Mouse (Mus musculus) frontal cortex, postnatal 25 days (tissue): ENCODE data around the gene Cacna1c.
A peak's percentile ranks its signal among the peaks of the same experiment; 100 is the strongest.

Experiments
- DNase-seq, 2 experiments: peaks; one replicate each; pipeline ENCODE4 v3.0.0; 2022; ENCODE audit warnings: low spot score in 2 of 2

The Cacna1c gene

DNA sequence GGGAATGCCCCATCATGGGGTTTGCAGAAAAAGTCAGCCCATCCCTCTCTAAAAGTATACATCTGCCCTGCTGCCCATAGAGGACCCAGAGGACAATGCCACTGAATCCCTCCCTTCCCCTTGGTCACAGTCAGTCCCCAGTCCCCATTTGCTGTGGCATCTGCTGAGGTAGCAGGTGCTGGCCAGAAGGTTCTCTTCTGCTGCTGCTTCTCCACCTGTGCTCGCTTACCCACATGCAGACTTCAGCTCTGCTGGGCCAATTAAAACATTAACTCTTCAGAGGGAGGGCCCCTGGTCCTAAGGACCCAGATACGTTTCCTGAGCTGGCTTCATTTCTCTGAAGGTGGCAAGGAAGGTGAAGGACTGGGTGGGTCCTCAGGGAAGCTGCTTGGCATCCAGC, 272.3 kb downstream of the Cacna1c start:
- DNase-seq, result no peak

DNA sequence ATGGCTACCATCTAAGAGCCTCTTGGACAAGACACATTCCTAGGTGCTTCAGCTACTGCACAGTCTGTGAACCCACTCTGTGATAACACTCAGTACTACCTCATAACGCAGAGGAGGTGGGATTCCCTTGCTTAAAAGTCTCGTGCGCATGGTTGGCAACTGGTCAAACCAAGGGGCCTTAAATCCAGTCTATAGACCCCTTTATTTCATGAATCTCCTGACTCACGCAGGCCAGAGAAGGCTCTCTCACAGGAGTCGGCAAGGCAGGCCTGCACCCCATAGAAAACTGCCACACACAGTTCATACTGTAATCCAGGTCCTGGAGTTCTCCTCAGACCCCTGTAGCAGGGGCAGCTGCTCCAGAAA, 273.0 kb downstream of the Cacna1c start:
- DNase-seq, result no peak

GRCm38 (mm10) chr6:118922328-118923211, 273.6 kb downstream of the Cacna1c start:
- DNase-seq, result peak; percentile 61 to 72

DNA sequence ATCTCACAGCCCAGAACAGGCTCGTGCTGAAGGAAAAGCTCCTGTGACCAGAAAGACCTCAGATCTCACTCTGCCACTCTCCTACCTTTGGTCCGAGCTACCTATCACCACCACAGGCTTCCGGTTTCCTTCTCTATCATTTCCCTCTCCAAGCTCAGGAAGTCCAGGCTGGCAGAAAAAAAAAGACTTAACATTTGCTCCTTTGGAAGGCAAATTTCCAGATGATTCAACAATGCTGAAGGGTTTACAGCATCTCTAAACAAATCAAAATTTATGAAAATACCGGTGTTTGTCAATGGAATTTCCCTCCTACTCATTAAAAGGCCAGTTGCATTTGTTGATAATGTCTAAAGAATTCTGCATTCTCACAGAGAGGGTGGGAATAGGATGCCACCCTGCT, 288.0 kb downstream of the Cacna1c start:
- no peak for DNase-seq

DNA sequence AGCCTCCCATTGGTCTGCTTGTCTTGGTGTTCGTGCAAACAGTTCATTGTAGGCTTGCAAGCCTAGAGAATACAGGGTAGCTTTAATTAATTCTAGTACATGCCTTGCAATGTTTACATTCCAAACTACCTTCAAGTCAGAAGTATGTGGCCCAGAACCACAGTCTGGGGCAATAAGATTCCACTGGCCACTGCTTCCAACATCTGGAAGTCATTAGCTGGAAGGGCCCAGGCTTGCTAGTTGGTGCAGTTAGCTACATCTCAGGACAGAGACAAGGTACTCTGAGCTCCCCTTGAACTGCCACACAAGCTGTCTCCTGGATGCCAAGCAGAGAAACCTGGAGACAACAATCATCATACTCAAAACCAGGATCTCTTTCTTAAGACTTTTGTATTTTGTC, 288.5 kb downstream of the Cacna1c start:
- DNase-seq, result no peak

GRCm38 (mm10) chr6:118906878-118907277, 289.3 kb downstream of the Cacna1c start:
- no peak for DNase-seq

- DNase-seq, result no peak
Observed at GRCm38 (mm10) chr6:118899688-118900087, 296.5 kb downstream of the Cacna1c start.

DNA sequence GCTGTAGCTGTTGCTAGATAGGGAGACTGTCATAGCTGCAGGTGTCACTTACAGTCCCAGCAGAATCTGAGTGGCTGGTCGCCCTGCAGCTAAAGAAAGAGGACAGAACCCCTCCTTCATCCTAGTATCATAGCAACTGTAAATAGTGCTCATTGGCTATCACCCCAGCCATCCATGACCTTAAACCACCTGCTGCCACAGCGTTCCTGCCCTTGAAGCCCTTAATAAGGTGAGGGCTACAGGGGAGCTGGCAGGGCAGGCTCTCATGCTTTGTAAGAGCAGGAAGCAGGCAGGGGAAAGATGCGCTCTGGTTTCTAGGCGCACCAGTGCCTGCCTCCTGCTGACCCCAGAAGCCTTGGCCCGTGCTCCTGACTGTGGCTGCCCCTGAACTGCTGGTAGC, 299.1 kb downstream of the Cacna1c start:
- no peak for DNase-seq

DNA sequence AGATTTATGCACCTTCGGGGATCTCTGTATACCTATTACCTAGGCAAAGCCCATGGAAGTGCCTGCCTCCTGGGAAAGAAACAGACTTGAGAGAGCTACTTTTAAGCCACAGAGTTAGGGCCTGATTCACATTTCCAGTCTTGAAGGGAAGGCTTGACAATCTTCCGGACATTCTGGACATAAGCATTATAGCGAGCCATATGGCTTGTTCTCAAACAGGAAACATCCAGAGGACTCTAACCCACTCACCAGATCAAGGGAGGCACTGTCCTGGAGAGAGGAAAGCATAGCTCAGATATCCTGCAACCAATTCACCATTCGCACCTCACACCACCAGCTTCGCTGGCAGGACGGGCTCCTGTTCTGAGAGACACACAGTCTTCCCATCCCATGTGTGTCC, 302.2 kb downstream of the Cacna1c start:
- DNase-seq, result no peak

GRCm38 (mm10) chr6:118889441-118889840, 306.8 kb downstream of the Cacna1c start:
- DNase-seq, result no peak

- no peak for DNase-seq
Observed at GRCm38 (mm10) chr6:118887032-118887431, 309.2 kb downstream of the Cacna1c start.

DNA sequence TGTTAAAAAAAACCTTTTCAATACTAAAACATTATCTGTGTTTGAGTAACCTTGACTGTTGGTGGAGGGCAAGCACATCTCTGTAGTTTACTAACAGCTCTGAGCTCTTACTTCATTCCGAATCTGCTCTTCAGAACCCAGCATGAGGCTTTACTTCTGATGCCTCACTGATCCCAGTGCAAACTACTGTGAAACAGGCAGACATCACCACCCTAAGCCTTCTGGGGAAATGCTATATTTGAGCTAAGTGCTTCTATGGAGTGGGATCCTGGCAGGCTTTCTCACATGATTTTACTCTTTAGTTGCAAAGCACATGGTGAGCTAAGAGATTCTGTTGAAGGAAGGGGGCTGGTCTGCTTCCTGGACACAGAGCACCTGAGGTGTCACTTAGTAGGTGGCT, 311.3 kb downstream of the Cacna1c start:
- DNase-seq, result no peak

GRCm38 (mm10) chr6:118884073-118884551, 312.1 kb downstream of the Cacna1c start:
- DNase-seq, result no peak

DNA sequence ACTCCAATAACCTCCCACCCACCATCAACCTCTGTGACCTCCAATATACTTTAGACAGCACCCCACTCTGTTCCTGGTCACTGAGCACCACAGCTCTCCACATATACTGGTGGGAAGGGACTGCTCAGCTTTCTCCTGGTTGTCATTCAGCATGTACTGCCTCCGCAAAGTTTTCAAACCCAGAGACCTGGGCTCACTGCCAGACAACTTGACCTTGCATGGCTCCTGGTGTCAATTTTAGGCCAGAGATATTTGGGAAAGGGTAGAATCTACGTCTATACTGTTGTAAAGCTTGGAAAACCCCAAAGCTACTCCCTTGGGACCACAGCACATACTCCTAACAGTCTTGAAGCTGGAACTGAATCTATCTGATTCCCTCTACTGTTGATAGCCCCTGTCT, 320.0 kb downstream of the Cacna1c start:
- no peak for DNase-seq

GRCm38 (mm10) chr6:118870241-118870841, 325.9 kb downstream of the Cacna1c start:
- no peak for DNase-seq

DNA sequence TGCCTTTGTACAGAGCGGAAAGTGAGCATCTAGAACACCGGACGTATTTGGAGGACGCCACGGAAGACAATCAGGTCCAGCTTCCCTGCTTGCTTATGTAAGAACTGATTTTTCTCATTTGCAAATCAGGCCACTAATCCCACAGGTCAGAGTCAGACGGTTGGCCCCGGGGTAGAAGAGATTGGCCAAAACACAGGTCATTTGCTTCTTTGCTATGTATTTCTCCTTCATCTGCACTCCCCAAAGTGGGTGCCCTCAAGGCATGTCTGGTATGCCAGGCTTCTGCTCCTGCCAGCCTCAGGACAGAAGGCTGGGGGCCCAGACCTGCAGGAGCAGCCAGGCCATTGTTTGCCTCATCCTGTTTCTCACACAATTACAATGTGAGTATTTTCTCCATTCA, 328.8 kb downstream of the Cacna1c start:
- DNase-seq, result no peak

DNA sequence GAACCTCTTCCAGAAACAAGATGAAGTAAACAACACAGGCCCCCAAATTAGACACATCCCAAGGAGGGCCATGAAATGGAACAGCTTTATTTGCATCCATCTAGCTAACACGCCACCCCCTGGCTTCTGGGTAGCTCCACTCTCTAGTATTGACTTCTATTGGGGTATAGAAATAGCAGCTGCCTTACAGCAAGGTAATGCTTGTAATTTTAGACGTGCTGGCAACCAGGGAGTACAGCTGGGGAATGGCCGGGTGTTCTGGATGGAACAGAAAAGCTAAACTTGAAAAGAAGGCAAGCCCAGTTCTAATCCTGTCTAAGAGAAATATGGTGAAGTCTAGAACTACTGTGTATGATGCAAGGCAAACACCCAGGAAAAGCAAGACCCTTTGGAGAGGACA, 329.3 kb downstream of the Cacna1c start:
- no peak for DNase-seq

- no peak for DNase-seq
Observed at GRCm38 (mm10) chr6:118865777-118866380, 330.3 kb downstream of the Cacna1c start.

GRCm38 (mm10) chr6:118864696-118865620, 331.3 kb downstream of the Cacna1c start:
- no peak for DNase-seq

GRCm38 (mm10) chr6:118862727-118863126, 333.5 kb downstream of the Cacna1c start:
- no peak for DNase-seq

GRCm38 (mm10) chr6:118862091-118862490, 334.1 kb downstream of the Cacna1c start:
- DNase-seq, result no peak

DNA sequence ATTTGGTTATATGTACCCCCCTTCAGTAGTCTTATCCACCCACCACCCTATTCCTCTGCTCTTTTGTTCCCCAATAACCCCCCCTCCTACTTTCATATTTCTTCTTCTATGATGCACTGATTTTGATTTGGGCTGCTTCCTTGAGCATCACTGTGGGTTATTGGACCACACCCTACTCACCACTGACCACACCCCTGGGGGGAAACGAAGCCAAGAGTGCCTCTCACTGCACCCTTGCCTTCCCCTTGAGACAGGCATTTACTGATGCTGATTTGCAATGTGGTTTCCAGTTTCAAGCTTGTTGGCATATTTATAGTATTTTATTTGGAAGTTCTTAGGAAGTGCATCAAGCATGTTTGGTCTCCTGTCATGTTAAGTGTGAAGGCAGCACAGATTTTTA, 337.8 kb downstream of the Cacna1c start:
- DNase-seq, result no peak
